In the genomic region with DNA sequence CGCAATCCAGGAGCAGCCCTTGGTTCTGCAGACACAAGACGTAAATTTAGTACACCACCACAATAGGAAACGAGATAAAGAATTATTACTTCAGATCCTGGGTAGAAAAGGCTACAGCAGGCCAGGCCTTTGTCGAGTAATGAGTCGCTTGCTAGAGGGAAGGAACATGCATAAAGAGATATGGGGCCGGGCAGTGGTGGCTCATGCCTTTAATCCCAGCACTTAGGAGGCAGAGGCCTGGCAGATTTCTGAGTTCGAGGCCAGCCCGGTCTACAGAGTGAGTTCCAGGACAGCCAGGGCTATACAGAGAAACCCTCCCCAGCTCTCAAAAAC, we compare ENCODE assay signal across 8 mouse cellular contexts. TPM values are rescaled to one million over a fixed set of nuclear protein-coding genes. Genes with fewer than 3 reads are reported as not detected.
DNase-seq lines count a peak whose midpoint lies in the region; ATAC-seq and TF ChIP-seq lines count a peak whose summit lies in the region.

No protein-coding gene starts in this region.

- no peaks in the 10 kb centered on the region for H3K27me3 ChIP-seq in embryonic facial prominence, embryonic 11.5 days (ENCODE audit: control insufficient read depth, insufficient read depth, low read length)
- no peaks in the 10 kb centered on the region for H3K27me3 ChIP-seq in intestine, embryonic 15.5 days (replicated peaks)
- H3K27me3 ChIP-seq in myocyte (ENCODE audit: control insufficient read depth, insufficient read depth, insufficient read length) = no peaks in the 10 kb centered on the region

- peak; percentile 14; the same call in 1 of the 2 replicates for ATAC-seq in embryonic facial prominence, embryonic 11.5 days (replicated peaks; ENCODE audit: insufficient number of reproducible peaks, low FRiP score, low TSS enrichment, low read depth)
- ATAC-seq in intestine, embryonic 15.5 days = peak; percentile 44

- peak overlapping the region; percentile 94 for H3K9ac ChIP-seq in embryonic facial prominence, embryonic 11.5 days (replicated peaks; ENCODE audit: low read length)
- peak overlapping the region; percentile 22; the same call in 1 of the 2 replicates for H3K9ac ChIP-seq in intestine, embryonic 15.5 days

- H3ac ChIP-seq in myocyte (ENCODE audit: control insufficient read depth, insufficient read length) = peak overlapping the region; percentile 62

- H3K79me2 ChIP-seq in myocyte (ENCODE audit: control insufficient read depth, insufficient read depth) = peaks cover 16% of the 10 kb centered on the region

- DNase-seq in layer of hippocampus, adult 2 months (ENCODE audit: low spot score in 2 of 2) = no peak
- no peak for DNase-seq in layer of hippocampus, postnatal 36 days
- no peak for DNase-seq in embryonic facial prominence, embryonic 11.5 days (ENCODE audit: low spot score)
- no peak for DNase-seq in gastrocnemius, adult 18-20 months (ENCODE audit: low spot score)
- DNase-seq in frontal cortex, postnatal 10 days (ENCODE audit: low spot score in 2 of 2) = no peak
- DNase-seq in kidney, postnatal 14 days = no peak

- peaks cover 5% of the 10 kb centered on the region for H3K36me3 ChIP-seq in embryonic facial prominence, embryonic 11.5 days (replicated peaks; ENCODE audit: control insufficient read depth, insufficient read depth, low read depth, low read length)
- peaks cover 21% of the 10 kb centered on the region; the same call in 1 of the 2 replicates for H3K36me3 ChIP-seq in intestine, embryonic 15.5 days
- H3K36me3 ChIP-seq in myocyte (ENCODE audit: control insufficient read depth, insufficient read depth) = no peaks in the 10 kb centered on the region

- H3K4me2 ChIP-seq in embryonic facial prominence, embryonic 11.5 days (ENCODE audit: low read depth, low read length) = peak overlapping the region; percentile 19; the same call in 1 of the 2 replicates
- H3K4me2 ChIP-seq in intestine, embryonic 15.5 days (replicated peaks) = peak overlapping the region; percentile 84
- peak overlapping the region; percentile 79 for H3K4me2 ChIP-seq in myocyte (ENCODE audit: low read depth)

- no peak for TF ChIP-seq CTCF in layer of hippocampus, adult 2 months (conservative IDR thresholded peaks at IDR 0.05)

- TF ChIP-seq POLR2A in myocyte (IDR thresholded peaks at IDR 0.05; ENCODE audit: insufficient read length, low read depth) = no peak

- H3K9me3 ChIP-seq in embryonic facial prominence, embryonic 11.5 days (replicated peaks; ENCODE audit: control insufficient read depth, low read length) = no peaks in the 10 kb centered on the region
- H3K9me3 ChIP-seq in intestine, embryonic 15.5 days = no peaks in the 10 kb centered on the region

- H3K4me1 ChIP-seq in embryonic facial prominence, embryonic 11.5 days (ENCODE audit: control insufficient read depth, insufficient read depth, low read length) = no peaks in the 10 kb centered on the region; the same call in 1 of the 2 replicates
- H3K4me1 ChIP-seq in intestine, embryonic 15.5 days (replicated peaks) = peaks cover 15% of the 10 kb centered on the region

- WGBS in embryonic facial prominence, embryonic 11.5 days = 35% methylated on average over 8 of the region's 8 CpGs
- 29% methylated on average over 8 of the region's 8 CpGs for WGBS in intestine, embryonic 15.5 days

- peak overlapping the region; percentile 91 for H3K27ac ChIP-seq in layer of hippocampus, adult 2 months
- H3K27ac ChIP-seq in embryonic facial prominence, embryonic 11.5 days (replicated peaks; ENCODE audit: low read depth, low read length) = no peak overlapping the region; the same call in 1 of the 2 replicates
- H3K27ac ChIP-seq in intestine, embryonic 15.5 days = peak overlapping the region; percentile 54

- H3K4me3 ChIP-seq in layer of hippocampus, adult 2 months = peak overlapping the region; percentile 92
- peak overlapping the region; percentile 99 for H3K4me3 ChIP-seq in embryonic facial prominence, embryonic 11.5 days (ENCODE audit: low read depth, low read length)
- peak overlapping the region; percentile 94; the same call in 1 of the 2 replicates for H3K4me3 ChIP-seq in intestine, embryonic 15.5 days (replicated peaks)
- H3K4me3 ChIP-seq in myocyte = peak overlapping the region; percentile 79

TF ChIP-seq in myocyte, 11 proteins besides CTCF, POLR2A, EP300 and RAD21:
- TF ChIP-seq TCF3 (IDR thresholded peaks at IDR 0.05; ENCODE audit: insufficient read length, low read depth) (no peak), REST (IDR thresholded peaks at IDR 0.05; ENCODE audit: insufficient read depth, insufficient read length) (no peak), MAX (IDR thresholded peaks at IDR 0.05; ENCODE audit: low read depth) (no peak), POLR2AphosphoS2 (IDR thresholded peaks at IDR 0.05; ENCODE audit: insufficient read length, low read depth) (no peak), MYOD1 (IDR thresholded peaks at IDR 0.05; ENCODE audit: control insufficient read depth in 1 of 3, insufficient read length in 2 of 3, low read depth in 2 of 3) (no peak), MYOG (IDR thresholded peaks at IDR 0.05; ENCODE audit: control insufficient read depth in 1 of 3, insufficient read depth in 1 of 3, insufficient read length in 2 of 3, low read depth in 2 of 3) (no peak), E2F4 (IDR thresholded peaks at IDR 0.05; ENCODE audit: insufficient read depth) (no peak), USF1 (IDR thresholded peaks at IDR 0.05; ENCODE audit: low read depth) (no peak), CEBPB (IDR thresholded peaks at IDR 0.05; ENCODE audit: insufficient read depth, poor library complexity, severe bottlenecking) (no peak), TCF12 (IDR thresholded peaks at IDR 0.05; ENCODE audit: insufficient read depth, poor library complexity, severe bottlenecking) (no peak), SRF (IDR thresholded peaks at IDR 0.05; ENCODE audit: control insufficient read depth, insufficient read length, low read depth) (no peak)

RNA-seq across cellular contexts. Expression of a gene that starts 0.4 kb away (rescaled TPM):
- total RNA-seq in layer of hippocampus, adult 2 months (2021) = 10 to 100 TPM; 45.6 to 46.2 TPM
- total RNA-seq in layer of hippocampus, postnatal 36 days (2021) = 10 to 100 TPM; 44.7 to 52.9 TPM
- 72.4 and 72.8 TPM in 2 replicates for polyA plus RNA-seq in embryonic facial prominence, embryonic 11.5 days (2014; fragmentation: Nextera tagmentation; extraction: Ambion mirVana)
- 76.5 and 82.1 TPM in 2 replicates for polyA plus RNA-seq in intestine, embryonic 15.5 days (2015; fragmentation: Nextera tagmentation; extraction: Ambion mirVana)
- polyA plus RNA-seq in myocyte (2012; fragmentation: generic; extraction: Trizol) = 58.3 TPM
- total RNA-seq in gastrocnemius, adult 18-20 months (2021) = 10 to 100 TPM; 27.6 to 28.6 TPM

RNA-seq across cellular contexts. Expression of a gene that starts 12.5 kb away (rescaled TPM):
- total RNA-seq in layer of hippocampus, adult 2 months (2021) = 100 to 1,000 TPM; 150 to 153 TPM
- 100 to 1,000 TPM; 146 to 147 TPM for total RNA-seq in layer of hippocampus, postnatal 36 days (2021)
- 262 and 276 TPM in 2 replicates for polyA plus RNA-seq in embryonic facial prominence, embryonic 11.5 days (2014; fragmentation: Nextera tagmentation; extraction: Ambion mirVana)
- 170 and 184 TPM in 2 replicates for polyA plus RNA-seq in intestine, embryonic 15.5 days (2015; fragmentation: Nextera tagmentation; extraction: Ambion mirVana)
- 179 TPM for polyA plus RNA-seq in myocyte (2012; fragmentation: generic; extraction: Trizol)
- 10 to 100 TPM; 62.5 to 63.3 TPM for total RNA-seq in gastrocnemius, adult 18-20 months (2021)

RNA-seq across cellular contexts. Expression of a gene that starts 12.6 kb away (rescaled TPM):
- total RNA-seq in layer of hippocampus, adult 2 months (2021) = 10 to 100 TPM; 67.7 to 69.7 TPM
- total RNA-seq in layer of hippocampus, postnatal 36 days (2021) = 10 to 100 TPM; 66.1 to 68.6 TPM
- 16.2 and 21.2 TPM in 2 replicates for polyA plus RNA-seq in embryonic facial prominence, embryonic 11.5 days (2014; fragmentation: Nextera tagmentation; extraction: Ambion mirVana)
- 33.1 and 36.5 TPM in 2 replicates for polyA plus RNA-seq in intestine, embryonic 15.5 days (2015; fragmentation: Nextera tagmentation; extraction: Ambion mirVana)
- 19.7 TPM for polyA plus RNA-seq in myocyte (2012; fragmentation: generic; extraction: Trizol)
- total RNA-seq in gastrocnemius, adult 18-20 months (2021) = 10 to 100 TPM; 12.6 to 13.0 TPM

RNA-seq across cellular contexts. Expression of a gene that starts 27.8 kb away (rescaled TPM):
- total RNA-seq in layer of hippocampus, adult 2 months (2021) = 100 to 1,000 TPM; 184 to 185 TPM
- total RNA-seq in layer of hippocampus, postnatal 36 days (2021) = 100 to 1,000 TPM; 173 to 191 TPM
- polyA plus RNA-seq in embryonic facial prominence, embryonic 11.5 days (2014; fragmentation: Nextera tagmentation; extraction: Ambion mirVana) = 56.1 and 66.1 TPM in 2 replicates
- polyA plus RNA-seq in intestine, embryonic 15.5 days (2015; fragmentation: Nextera tagmentation; extraction: Ambion mirVana) = 48.8 and 54.3 TPM in 2 replicates
- polyA plus RNA-seq in myocyte (2012; fragmentation: generic; extraction: Trizol) = 226 TPM
- total RNA-seq in gastrocnemius, adult 18-20 months (2021) = 10 to 100 TPM; 11.4 to 17.1 TPM

RNA-seq across cellular contexts. Expression of a gene that starts 34.0 kb away (rescaled TPM):
- total RNA-seq in layer of hippocampus, adult 2 months (2021) = 10 to 100 TPM; 20.8 to 24.1 TPM
- total RNA-seq in layer of hippocampus, postnatal 36 days (2021) = 10 to 100 TPM; 19.5 to 20.1 TPM
- polyA plus RNA-seq in embryonic facial prominence, embryonic 11.5 days (2014; fragmentation: Nextera tagmentation; extraction: Ambion mirVana) = 9.0 and 11.0 TPM in 2 replicates
- polyA plus RNA-seq in intestine, embryonic 15.5 days (2015; fragmentation: Nextera tagmentation; extraction: Ambion mirVana) = 6.8 and 10.3 TPM in 2 replicates
- 130 TPM for polyA plus RNA-seq in myocyte (2012; fragmentation: generic; extraction: Trizol)
- 10 to 100 TPM; 20.4 to 22.2 TPM for total RNA-seq in gastrocnemius, adult 18-20 months (2021)

Comparison
In these comparisons a context has a peak if more than half of its experiments do, and no peak if none do; other contexts are left out.
1. H3K4me2 ChIP-seq: peak in every context shown above with its lines; median percentile 84 in intestine, embryonic 15.5 days; 79 in myocyte; 19 in embryonic facial prominence, embryonic 11.5 days.
2. RNA of a gene that starts 12.6 kb away (total RNA-seq): 67.7 to 69.7 TPM in layer of hippocampus, adult 2 months and 66.1 to 68.6 TPM in layer of hippocampus, postnatal 36 days; 12.6 to 13.0 TPM in gastrocnemius, adult 18-20 months; every median in the first group is over 4 times any median in the second.
3. Peak in every context shown above with its lines, with median percentiles within 50 percentile points of each other: H3K4me3 ChIP-seq.